Mouse (Mus musculus): ENCODE results near the gene Olfr391-ps. TPM values are rescaled to one million over a fixed set of nuclear protein-coding genes. Genes with fewer than 3 reads are reported as not detected.

The Olfr391-ps gene
- not detected in 2 replicates for polyA plus RNA-seq (2015; fragmentation: Nextera tagmentation; extraction: Ambion mirVana)

GRCm38 (mm10) chr11:73802952-73803351 is at the start of gene Olfr391-ps:
TSS of gene Olfr391-ps (minus strand) at chr11:73803052.
- DNase-seq (ENCODE audit: low spot score), result no peak

GRCm38 (mm10) chr11:73851354-73851753 is 48.5 kb upstream of the Olfr391-ps start, which contains the start of gene Olfr393:
TSS of gene Olfr393 (minus strand) at chr11:73851454.
- no peak for DNase-seq (ENCODE audit: low spot score)

GRCm38 (mm10) chr11:73816949-73817348 is 14.1 kb upstream of the Olfr391-ps start, which contains the start of gene Olfr392:
TSS of gene Olfr392 (minus strand) at chr11:73817049.
- DNase-seq (ENCODE audit: low spot score), result no peak

- no peak for DNase-seq (ENCODE audit: low spot score)
Measured at GRCm38 (mm10) chr11:73782664-73783063, 20.2 kb downstream of the Olfr391-ps start, which contains the start of gene Olfr390. TSS of gene Olfr390 (plus strand) at chr11:73782964.

- DNase-seq (ENCODE audit: low spot score), result no peak
Measured at GRCm38 (mm10) chr11:73780613-73781012, 22.2 kb downstream of the Olfr391-ps start, which contains the start of gene Olfr389. TSS of gene Olfr389 (minus strand) at chr11:73780713.

- no peak for DNase-seq (ENCODE audit: low spot score)
Measured at GRCm38 (mm10) chr11:73759115-73759514, 43.7 kb downstream of the Olfr391-ps start.

Other genes with a start within 250 kb of the Olfr391-ps start
- gene Olfr385, start 210.0 kb downstream of the Olfr391-ps start, polyA plus RNA-seq (2015; fragmentation: Nextera tagmentation; extraction: Ambion mirVana), result not detected in 2 replicates
- gene Olfr384, start 204.5 kb downstream of the Olfr391-ps start, polyA plus RNA-seq (2015; fragmentation: Nextera tagmentation; extraction: Ambion mirVana), result not detected in 2 replicates
- not detected in 2 replicates for gene Zfp735, start 114.3 kb downstream of the Olfr391-ps start, polyA plus RNA-seq (2015; fragmentation: Nextera tagmentation; extraction: Ambion mirVana)
- gene Olfr389, start 22.3 kb downstream of the Olfr391-ps start, polyA plus RNA-seq (2015; fragmentation: Nextera tagmentation; extraction: Ambion mirVana), result not detected in 2 replicates
- gene Olfr390, start 20.1 kb downstream of the Olfr391-ps start, polyA plus RNA-seq (2015; fragmentation: Nextera tagmentation; extraction: Ambion mirVana), result not detected in 2 replicates
- not detected in 2 replicates for gene Olfr392, start 14.0 kb upstream of the Olfr391-ps start, polyA plus RNA-seq (2015; fragmentation: Nextera tagmentation; extraction: Ambion mirVana)
- not detected in 2 replicates for gene Olfr393, start 48.4 kb upstream of the Olfr391-ps start, polyA plus RNA-seq (2015; fragmentation: Nextera tagmentation; extraction: Ambion mirVana)
- gene Olfr394, start 87.7 kb upstream of the Olfr391-ps start, polyA plus RNA-seq (2015; fragmentation: Nextera tagmentation; extraction: Ambion mirVana), result not detected in 2 replicates
- not detected in 2 replicates for gene Olfr395, start 106.2 kb upstream of the Olfr391-ps start, polyA plus RNA-seq (2015; fragmentation: Nextera tagmentation; extraction: Ambion mirVana)
- gene Olfr23, start 133.6 kb upstream of the Olfr391-ps start, polyA plus RNA-seq (2015; fragmentation: Nextera tagmentation; extraction: Ambion mirVana), result not detected in 2 replicates
- gene Olfr397, start 157.8 kb upstream of the Olfr391-ps start, polyA plus RNA-seq (2015; fragmentation: Nextera tagmentation; extraction: Ambion mirVana), result not detected in 2 replicates
- not detected in 2 replicates for gene Olfr398, start 187.4 kb upstream of the Olfr391-ps start, polyA plus RNA-seq (2015; fragmentation: Nextera tagmentation; extraction: Ambion mirVana)

Data from thymus, postnatal 0 days (tissue).